Mouse (Mus musculus): ENCODE results near the gene Pitpnm1.
"Not testable (repeated sequence)": the region's sequence is repeated elsewhere in the genome, so short reads cannot be mapped to it uniquely, and the experiment has no call there.

Gene Pitpnm1

DNA sequence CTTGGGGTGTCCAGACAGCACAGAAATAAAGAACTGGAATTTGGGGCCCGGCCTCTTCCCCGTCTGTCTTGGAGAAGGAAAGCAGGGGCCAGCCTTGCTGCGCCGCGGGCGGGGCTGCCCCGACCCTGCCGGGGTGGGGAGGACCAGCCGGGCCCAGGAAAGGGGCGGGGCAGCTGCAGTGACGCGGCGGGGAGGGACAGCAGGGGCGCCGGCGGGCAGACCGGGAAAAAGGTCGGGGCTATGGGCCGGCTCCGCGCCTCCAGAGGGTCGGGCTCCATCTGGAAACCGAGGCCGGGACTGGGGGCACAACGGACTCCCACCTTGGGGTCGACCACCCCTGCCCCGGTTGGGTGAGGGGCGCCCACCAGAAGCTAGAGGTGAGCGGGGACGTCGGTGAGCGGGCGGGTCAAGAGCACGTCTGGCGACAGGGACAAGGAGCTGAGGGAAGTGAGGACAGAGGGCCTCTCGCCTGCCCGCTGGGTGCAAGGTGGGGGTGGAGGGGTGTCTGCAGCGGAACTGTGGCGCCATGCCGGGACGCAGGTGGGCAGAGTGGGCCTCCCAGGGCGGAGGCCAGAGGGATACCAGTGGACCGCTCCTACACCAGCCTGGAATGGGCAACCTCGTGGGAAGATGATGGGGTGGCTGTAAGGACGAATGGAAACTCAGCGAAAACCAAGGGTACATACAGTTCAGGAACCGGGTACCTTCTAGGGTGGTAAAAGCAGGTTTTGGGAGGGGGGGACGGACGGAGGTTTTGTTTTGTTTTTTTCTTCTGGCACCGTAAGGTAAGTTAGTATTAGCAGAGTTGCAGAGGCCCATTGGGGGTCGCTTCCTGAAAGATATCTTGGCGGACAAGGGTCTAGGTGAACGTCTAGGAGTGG lies at the start of gene Pitpnm1:
TSS of gene Pitpnm1 (plus strand) at position 162 of the 881 bp plus-strand sequence.
- peak; percentile 60 for DNase-seq

DNA sequence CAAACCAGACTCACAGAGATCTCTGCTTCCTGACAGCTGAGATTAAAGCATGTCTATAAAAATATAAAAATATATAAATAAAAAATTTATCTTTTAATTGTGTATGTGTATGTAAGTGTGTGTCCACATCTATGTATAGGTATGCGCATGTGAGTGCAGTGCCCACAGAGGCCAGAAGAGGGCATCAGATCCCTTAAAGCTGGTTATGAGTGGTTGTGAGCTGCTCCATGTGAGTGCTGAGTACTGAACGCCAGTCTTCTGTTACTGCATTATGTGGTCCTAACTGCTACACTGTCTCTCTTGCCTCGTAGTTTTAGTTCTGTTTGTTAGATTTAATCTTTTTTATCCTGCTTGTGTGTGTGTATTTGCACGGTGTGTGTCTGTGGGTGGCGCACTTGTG lies 48.8 kb upstream of the Pitpnm1 start:
- no peak for DNase-seq

DNA sequence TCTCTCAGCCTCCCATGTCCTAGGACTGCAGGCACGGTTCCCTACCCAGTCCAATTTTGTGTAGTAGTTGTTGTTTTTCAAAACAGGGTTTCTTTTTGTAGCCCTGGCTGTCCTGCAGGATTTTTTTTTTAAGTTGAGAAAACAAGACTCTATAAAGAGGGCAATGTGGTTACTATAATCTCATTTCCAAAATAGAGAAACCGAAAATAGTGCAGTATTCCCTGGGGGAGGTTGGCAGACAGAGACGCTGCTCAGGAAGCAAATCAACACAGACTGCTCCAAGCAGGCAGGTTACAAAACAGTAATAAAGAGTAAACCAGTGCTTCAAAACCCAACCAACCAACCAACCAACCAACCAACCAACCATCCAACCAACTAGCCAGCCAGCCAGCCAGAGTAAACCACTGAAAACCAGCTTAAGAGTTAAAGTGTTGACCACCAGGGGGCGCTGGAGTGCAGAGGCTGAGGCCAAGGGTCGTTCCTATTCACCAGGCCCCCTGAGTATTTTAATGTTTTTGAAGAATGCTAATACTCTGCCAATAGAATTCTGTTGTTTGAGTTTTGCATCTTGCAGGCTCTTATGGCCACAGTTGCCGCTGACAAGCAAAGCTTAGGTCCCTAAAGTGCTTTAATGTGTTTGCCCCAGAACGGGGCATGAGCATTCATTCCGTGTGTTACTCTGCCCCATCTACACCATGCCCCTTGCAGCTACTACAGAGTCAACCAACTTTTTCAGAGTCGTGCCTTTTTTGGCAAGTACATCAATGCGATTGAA lies 47.9 kb upstream of the Pitpnm1 start:
- DNase-seq, result peak; percentile 69

DNA sequence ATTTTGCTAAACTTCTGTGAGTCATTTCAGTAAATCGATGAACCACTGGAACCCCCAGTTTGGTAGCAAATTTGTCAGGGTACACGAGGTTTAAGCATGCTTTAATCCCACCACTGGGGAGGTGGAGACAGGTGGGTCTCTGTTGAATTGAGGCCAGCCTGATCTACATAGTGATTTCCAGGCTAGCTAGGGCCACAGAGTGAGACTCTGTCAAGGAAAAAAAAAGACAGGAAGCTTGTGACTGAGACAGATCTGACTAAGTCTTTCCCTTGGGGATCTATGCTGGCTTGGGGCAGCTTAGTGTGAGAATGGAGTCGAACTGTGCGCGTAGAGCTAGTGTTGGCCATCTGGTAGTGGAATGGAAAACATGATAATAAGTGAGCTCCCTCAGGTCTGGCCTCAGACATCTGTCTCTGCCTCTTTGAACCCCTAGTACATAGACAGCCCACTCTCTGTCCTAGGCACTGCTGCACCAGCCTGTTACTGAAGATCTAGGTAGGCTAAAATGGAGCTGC lies 47.2 kb upstream of the Pitpnm1 start:
- DNase-seq, result no peak

DNA sequence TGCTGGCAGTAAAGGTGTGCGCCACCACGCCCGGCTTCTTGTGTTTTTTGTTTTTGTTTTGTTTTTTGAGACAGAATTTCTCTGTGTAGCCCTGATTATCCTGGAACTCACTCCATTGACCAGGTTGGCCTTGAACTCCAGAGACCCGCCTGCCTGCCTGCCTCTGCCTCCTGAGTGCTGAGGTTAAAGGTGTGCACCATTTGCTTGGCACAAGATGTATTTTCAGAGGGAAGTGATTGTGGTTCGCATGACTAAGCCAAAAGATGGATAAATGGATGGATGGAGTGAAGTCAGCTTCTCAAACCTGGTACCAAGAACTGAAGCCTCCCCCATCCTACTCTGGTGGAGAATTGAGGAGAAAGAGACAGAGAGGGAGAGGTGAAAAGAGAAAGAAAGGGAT lies 45.2 kb upstream of the Pitpnm1 start:
- DNase-seq, result no peak

DNA sequence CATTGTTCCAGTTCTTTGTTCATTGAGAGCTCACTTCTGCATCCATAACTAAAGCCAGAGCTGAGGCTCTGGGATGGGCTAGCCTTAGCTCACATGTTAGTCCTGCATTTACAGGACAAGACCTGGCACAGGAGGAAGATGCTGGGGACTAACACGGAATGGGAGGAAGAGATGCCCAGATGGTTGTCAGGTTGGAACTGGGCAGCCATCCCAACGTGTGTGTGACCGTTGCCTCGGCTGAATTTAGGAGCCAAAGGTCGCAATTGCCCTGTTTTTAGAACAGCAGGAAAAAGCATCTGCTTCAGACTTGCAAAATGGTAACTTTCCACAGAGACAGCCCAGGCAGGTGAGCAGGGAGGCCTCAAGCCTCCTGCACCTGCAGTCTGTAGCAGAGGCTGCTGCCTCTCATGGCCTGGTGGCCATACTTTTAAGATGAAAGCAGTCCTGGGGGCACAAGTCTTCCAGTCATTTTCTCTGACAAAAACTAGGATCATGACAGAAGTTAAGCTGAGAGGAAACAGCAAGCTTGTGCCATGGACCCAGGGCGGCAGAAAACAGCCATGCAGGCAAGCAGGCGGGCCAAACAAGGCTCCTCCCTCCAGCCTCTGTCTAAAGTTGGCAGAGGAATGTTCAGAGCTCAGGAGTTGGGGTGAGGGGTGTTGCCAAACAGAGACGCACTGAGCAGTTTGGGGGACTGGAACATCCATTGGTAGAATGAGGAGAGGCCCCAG lies 44.4 kb upstream of the Pitpnm1 start:
- no peak for DNase-seq

DNA sequence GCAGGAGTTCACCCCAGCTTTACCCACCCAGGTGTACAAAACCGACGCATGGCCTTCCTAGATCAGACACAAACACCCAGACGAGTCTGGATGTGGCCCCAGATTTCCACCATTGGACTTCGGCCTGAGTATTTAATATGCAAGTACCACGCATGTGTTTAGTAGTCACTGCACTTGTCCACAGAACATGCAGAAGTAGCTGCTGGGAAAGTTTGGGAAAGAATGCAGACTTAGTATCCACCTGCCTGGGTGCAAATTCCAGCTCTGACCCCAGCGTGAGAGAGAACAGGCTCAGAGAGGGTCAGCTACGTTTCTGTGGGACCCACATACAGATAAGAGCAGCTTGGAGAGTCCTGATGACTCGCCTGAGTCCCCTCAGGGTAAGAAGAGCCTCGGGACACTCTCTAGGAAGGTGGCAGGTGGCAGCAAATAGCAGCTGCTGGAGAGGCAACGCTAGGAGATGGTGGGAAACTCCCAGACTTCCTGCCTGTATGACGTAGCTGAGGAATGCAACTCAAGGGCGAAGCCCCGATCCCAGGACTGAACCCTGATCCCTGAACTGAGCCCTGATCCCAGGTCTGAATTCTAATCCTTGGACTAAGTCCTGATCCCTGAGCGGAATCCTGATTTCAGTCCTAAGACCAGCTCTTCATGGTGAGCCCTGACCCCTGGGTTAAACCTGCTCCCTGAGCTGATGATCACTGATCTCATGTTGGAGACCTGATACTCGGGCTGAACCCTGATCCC lies 43.7 kb upstream of the Pitpnm1 start:
- no peak for DNase-seq

DNA sequence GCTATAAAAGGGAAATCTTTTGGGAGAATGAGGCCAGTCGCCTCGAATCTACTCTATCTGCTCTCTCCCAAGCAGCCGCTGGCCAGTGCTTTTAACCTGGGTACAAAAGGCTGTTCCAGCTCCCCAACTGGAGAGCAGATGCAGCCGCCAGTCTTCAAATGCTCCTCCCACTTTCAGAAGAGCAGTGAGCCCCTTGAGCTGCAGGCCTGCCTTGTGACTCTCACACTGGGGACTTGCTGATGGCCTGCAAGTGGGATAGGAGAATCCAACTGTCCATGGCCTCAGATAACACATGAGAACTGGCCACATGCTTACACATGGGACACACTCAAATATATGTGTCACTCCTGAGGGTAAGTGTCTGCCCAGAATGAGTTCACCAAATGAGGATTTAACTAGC lies 43.1 kb upstream of the Pitpnm1 start:
- DNase-seq, result no peak

DNA sequence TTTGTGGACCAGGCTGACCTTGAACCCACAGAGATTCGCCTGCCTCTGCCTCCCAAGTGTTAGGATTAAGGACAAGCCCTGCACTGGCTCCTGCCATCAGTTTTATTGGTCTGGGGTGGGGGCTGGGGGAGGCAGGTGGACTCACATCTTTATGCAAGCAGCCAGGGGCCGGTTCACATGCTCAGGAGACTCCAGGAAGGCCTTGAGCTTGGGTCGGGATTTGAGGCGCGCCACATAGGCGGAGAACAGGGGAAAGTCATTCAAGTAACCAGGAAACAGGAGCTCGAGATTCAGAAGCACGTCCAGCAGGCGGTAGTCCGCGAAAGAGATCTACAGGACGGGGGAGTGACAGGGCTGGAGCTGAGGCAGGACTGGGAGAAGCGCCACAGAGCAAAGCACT lies 42.4 kb upstream of the Pitpnm1 start:
- DNase-seq, result no peak

DNA sequence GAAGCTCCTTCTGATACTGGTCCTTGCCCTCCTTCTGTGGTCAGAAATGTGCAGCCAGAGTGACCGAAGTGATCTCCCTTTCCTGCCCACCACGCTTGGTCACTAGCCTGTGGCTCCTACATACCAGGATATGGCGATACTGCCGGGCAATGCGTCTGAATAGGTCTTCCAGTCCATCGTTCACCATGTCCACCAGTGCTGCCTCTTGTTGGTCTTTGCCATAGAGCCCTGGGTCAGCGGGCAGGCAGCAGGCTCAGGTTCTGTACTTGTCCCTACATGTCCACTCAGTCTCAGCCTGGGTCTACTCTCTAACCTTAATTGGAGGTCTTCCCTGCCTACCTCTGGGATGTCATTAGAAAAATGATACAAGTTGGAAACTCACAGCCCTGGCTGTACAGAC lies 41.8 kb upstream of the Pitpnm1 start:
- DNase-seq, result no peak

DNA sequence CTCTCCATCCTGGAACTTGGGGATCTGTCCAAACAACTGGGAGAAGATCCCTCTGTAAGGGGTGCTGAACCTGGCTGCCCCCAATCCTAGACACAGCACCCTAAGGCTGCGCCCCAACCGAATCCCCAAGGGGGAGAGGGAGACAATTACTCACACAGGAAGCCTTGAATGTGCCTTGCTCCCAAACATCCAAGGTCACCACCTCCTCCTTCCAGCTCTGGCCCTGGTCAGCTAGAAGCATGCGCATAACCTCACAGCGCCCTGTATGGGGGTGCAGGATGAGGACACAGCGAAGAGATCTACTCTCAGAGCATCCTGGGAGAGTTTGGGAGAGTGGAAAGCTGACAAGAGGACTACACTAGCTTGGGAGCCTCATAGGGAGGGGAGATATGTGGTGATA lies 41.2 kb upstream of the Pitpnm1 start:
- DNase-seq, result no peak

DNA sequence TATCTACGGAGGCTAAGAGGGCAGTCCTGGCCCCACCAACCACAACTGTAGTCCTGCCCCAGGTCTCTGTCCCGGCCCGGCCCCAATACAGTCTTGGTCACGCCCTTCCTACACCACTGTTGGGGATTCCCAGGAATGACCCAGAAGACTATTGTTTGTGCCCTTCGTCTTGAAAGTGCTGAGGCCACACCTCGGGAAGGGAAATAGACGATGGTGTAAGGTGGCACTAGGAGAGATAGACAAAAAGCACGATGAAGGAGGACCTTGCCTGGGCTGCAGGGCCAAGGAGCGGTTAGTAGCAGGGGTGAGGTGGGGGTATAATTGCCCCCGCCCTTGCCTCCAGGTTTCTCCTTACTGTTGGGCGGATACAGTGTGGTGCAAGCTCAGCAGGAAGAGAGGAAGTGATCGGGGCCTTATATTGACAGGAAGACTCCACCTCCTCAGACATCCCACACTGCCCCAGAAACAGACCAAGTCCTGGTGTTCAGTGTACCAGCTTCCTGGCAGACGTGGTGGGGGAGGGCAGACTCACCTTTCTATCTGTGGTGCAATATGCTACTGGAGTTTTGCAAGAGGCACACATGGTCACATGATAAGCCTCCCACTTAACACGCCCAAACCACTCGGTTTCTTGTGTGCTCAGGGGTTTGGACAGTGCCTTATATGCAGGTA lies 40.6 kb upstream of the Pitpnm1 start, which contains the start of gene Gstp3:
TSS of gene Gstp3 (minus strand) at position 501 of the 672 bp plus-strand sequence.
- DNase-seq, result no peak

DNA sequence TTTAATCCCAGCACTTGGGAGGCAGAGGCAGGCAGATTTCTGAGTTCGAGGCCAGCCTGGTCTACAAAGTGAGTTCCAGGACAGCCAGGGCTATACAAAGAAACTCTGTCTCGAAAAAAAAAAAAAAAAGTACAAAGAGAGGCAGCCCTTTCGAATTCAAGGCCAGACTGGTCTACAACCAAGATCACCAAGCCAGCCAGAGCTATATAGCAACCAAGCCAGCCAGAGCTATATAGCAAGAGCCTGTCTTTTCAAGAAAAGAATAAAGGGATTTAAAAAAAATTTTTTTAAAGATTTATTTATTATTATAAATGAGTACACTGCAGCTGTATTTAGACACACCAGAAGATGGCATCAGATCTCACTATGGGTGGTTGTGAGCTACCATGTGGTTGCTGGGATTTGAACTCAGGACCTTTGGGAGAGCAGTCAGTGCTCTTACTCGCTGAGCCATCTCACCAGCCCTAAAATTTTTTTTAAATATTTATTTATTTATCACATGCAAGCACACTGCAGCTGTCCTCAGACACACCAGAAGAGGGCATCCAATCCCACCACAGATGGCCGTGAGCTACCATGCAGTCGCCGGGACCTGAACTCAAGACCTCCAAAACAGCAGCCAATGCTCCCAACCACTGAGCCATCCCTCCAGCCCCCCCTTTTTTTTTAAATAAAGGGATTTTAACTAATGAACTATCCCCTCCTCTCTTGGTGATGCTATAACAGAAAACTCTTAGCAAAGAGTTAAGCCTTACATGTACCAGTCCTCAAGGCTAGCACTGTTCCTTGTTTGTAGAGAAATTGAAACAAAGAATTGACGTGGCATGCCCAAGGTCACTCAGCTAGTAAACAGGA lies 39.5 kb upstream of the Pitpnm1 start:
- not testable (repeated sequence) for DNase-seq

DNA sequence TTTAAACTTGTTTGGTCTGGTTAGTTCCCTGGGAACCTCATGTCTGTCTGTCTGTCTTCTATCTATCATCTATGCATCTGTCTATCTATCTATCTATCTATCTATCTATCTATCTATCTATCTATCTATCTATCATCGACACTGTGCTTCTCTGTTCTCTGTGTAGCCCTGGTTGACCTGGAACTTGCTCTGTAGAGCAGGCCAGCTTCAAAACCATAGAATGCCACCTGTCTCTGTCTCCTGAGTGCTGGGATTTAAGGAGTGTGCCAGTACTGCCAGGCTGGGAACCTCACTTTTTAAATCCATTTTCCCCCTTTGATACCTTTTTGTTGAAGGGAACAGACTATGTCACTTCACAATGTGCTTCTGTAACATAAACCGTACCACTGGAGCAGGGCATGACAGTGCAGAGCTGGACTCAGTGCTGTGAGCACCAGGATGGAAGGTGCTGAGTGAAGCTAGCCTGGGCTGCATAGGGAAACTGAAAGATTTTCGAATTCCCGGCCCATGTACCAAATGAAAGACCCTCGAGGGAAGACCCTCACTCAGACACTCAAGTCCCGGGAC lies 38.8 kb upstream of the Pitpnm1 start:
- no peak for DNase-seq

DNA sequence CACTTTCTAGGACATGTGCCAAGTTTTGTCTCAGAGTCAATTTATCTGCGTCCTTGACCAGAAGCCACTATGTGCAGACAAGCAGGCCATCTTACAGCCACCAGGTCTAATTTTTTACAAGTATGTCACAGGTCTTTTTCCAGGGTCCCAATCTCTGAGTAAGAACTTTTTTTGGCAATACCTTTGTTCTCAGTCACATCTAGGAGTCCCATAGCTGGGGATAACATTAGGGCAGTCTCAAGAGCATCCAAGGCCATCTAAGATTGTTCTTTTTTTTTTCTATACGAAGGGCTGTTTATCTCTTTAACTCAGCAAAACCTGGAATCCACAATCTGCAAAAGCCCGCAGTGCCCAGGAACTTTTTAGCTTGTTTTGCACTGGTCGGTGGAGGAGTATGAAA lies 36.4 kb upstream of the Pitpnm1 start:
- DNase-seq, result not testable (repeated sequence)

DNA sequence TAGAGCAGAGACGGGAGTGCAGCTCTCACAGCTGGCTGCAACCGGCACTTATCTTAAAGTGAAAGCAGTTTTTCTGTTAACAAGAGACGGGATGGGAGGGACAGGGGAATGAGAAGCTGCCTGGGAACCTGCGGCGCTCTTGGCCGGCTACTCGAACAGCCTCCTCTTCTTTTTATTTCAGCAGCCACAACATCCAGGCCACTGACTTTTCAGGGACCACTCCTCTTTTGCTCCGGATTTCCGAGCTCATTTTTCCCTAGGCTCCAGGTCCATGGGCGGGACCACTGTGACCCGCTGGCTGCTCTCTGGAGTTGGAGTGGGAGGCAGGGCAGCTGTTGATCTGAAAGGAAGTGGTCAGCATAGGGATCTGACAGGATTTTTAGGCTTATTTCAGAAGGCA lies 35.3 kb upstream of the Pitpnm1 start:
- DNase-seq, result not testable (repeated sequence)

DNA sequence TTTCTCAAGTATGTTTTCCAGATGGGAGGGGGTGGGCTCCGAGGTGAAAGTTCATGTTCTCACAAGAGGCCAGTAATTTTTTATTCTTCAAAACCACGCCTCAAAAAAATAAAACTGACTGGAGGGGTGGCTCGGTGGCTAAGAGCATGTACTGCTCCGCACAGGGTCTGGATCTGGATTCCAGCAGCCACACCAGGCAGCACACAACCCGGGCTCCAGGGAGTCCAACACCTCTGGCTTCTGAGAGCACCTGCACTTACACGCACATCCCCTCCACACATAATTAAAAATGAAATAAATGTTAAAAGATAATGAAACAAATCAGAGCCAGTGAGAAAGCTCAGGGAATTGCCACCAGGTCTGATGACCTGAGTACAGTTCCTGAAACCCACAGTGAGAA lies 33.5 kb upstream of the Pitpnm1 start:
- DNase-seq, result no peak

DNA sequence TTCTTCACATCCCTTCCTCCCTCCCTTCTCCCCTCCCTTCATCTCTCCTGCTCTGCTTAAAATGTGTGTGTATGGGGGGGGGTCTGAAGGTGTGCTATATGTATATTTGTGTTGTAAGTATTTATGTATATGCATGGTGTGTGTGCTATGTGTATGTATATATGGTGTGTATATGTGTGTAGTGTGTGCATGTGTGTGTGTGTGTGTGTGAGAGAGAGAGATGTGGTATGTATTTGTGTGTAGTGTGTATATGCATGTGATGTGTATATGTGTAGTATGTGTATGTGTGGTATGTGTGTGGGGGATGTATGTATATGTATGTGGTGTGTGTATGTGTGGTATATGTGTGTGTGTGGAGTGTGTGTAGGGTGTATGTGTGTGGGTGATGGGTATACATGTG lies 32.9 kb upstream of the Pitpnm1 start:
- DNase-seq, result no peak

DNA sequence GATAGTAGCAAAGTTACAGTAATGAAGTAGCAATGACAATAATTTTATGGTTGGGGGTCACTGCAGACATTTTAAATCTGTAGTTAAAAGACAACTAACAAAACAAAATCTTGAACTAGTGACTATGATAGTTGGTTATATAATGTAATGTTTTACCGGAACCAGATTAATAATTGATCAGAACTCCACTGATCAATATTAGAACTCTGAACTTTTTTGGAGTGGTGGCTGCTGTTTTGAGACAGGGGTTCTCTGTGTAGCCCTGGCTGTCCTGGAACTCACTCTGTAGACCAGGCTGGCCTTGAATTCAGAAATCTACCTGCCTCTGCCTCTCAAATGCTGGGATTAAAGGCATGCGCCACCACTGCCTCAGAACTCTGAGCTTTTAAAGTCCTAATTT lies 31.6 kb upstream of the Pitpnm1 start:
- not testable (repeated sequence) for DNase-seq

DNA sequence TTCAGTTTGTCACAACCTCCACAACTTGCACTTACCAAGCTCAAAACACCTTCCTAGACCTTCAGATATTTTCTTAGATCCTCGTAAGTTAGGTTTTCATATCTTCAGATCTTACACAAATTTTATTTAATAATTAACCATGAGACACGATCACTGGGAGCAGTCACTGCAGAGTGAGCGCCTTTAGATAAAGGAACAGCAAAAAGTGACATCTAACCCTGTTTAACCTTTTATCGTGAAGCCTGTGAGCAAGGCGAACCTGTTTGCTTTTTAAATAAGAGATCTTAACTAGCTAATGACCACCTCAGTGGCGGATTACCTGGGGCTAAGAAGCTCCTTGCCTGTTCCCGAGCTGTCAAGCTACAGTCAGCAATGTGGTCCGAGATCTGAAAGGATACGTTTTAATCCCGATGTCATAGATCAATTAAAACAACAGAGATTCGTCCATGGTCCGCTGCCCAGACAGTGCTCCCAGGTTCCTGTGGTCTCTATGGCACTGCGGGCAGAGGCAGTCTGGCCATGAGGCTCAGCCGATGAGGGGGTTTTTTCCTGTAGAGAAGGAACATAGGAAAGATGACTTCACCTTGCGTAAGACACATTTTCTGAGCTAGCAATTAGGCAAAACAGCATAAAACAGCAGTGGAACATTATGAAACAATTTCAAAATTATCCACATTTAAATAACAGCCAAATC lies 30.9 kb upstream of the Pitpnm1 start:
- DNase-seq, result no peak

Measured in right cerebral cortex, postnatal 14 days (tissue).